Mouse (Mus musculus) cortical plate, adult 2 months (tissue): ENCODE results near the gene Orai3.

Experiments used
- CTCF ChIP-seq: fragments of 200-500 bp; IDR thresholded peaks from 2 replicates; pipeline ENCODE4 v1.5.1; 2011; ENCODE audit warnings: mild to moderate bottlenecking, control low read depth, low read length; ENCODE audit not compliant: insufficient read depth; ENCODE audit errors: extremely low read depth
- POLR2A ChIP-seq: fragments of 200-500 bp; IDR thresholded peaks from 2 replicates; pipeline ENCODE4 v1.6.1; 2011; ENCODE audit warnings: mild to moderate bottlenecking, low read length, control low read depth; ENCODE audit not compliant: insufficient read depth; ENCODE audit errors: extremely low read depth

GRCm38 (mm10) chr7:127824176-127824871, 54.7 kb downstream of the Orai3 start, which contains the start of the genes Stx4a and Stx1b:
- TF ChIP-seq CTCF (no peak), POLR2A (peak; percentile 33; the same call in 1 of the 2 replicates)
